Mouse (Mus musculus) CH12.LX (cell line): ENCODE results near the gene Gm10663. TPM values are rescaled to one million over a fixed set of nuclear protein-coding genes. Genes with fewer than 3 reads are reported as not detected.

Source experiments
- DNase-seq: peaks from one replicate; pipeline ENCODE4 v3.0.0-alpha.2; 2013; ENCODE audit errors: extremely low read depth
- H3K27ac ChIP-seq: 2 replicates; pipeline ENCODE4 v1.5.1; 2012; ENCODE audit warnings: low read depth, mild to moderate bottlenecking, control low read depth, moderate library complexity; ENCODE audit not compliant: insufficient read depth
- H3K27me3 ChIP-seq: replicated peaks from 2 replicates; pipeline ENCODE3; 2012; ENCODE audit warnings: inconsistent platforms
- H3K36me3 ChIP-seq, 2 experiments: replicated peaks in 1 of 2; 2 replicates each; pipeline versions ENCODE3 to v1.6.1; 2012; ENCODE audit warnings: inconsistent platforms in 1 of 2, low read length in 1 of 2, mild to moderate bottlenecking in 1 of 2, mixed read lengths in 1 of 2, moderate library complexity in 1 of 2; ENCODE audit not compliant: control insufficient read depth in 1 of 2, insufficient read depth in 1 of 2
- H3K4me1 ChIP-seq, 2 experiments: 2 replicates each; pipeline ENCODE4 v1.6.1; 2012; ENCODE audit warnings: inconsistent platforms in 1 of 2, moderate library complexity in 1 of 2; ENCODE audit not compliant: insufficient read depth in 2 of 2, control insufficient read depth in 1 of 2
- H3K4me2 ChIP-seq: 2 replicates; pipeline ENCODE4 v1.6.1; 2012; ENCODE audit warnings: low read depth, mild to moderate bottlenecking, control low read depth; ENCODE audit not compliant: poor library complexity, insufficient read depth, severe bottlenecking
- H3K4me3 ChIP-seq, 3 experiments: fragments of 150-350 bp in 1 of 3; sonication (generic) in 1 of 3; replicated peaks in 1 of 3; 2 replicates each; pipeline versions ENCODE3 to v1.5.1; 2011 to 2012; ENCODE audit warnings: low read depth in 2 of 3, low read length in 2 of 3, mild to moderate bottlenecking in 2 of 3, moderate library complexity in 2 of 3, control low read depth in 1 of 3, improper control_type of control experiment in 1 of 3, inconsistent platforms in 1 of 3, mixed read lengths in 1 of 3; ENCODE audit not compliant: poor library complexity in 1 of 3
- H3K79me2 ChIP-seq: replicated peaks from 2 replicates; pipeline ENCODE4 v1.6.1; 2012; ENCODE audit warnings: mild to moderate bottlenecking, moderate library complexity; ENCODE audit not compliant: control insufficient read depth, poor library complexity, insufficient read depth, severe bottlenecking; ENCODE audit errors: extremely low read depth
- H3K9ac ChIP-seq: 2 replicates; pipeline ENCODE4 v1.6.1; 2012; ENCODE audit warnings: low read depth, mild to moderate bottlenecking, control low read depth, moderate library complexity; ENCODE audit not compliant: insufficient read depth
- H3K9me3 ChIP-seq: replicated peaks from 2 replicates; pipeline ENCODE3; 2012; ENCODE audit warnings: low read length, inconsistent platforms, mixed read lengths
- CHD1 ChIP-seq: IDR thresholded peaks from 2 replicates; pipeline ENCODE4 v1.6.1; 2012; ENCODE audit warnings: low read depth, low read length, improper control_type of control experiment, inconsistent platforms
- CHD2 ChIP-seq: IDR thresholded peaks from 2 replicates; pipeline ENCODE4 v1.6.1; 2011; ENCODE audit warnings: low read length, improper control_type of control experiment
- ETS1 ChIP-seq: conservative IDR thresholded peaks from 2 replicates; pipeline ENCODE4 v1.6.1; 2012; ENCODE audit warnings: low read depth, mild to moderate bottlenecking, inconsistent platforms, low read length, improper control_type of control experiment, moderate library complexity
- GABPA ChIP-seq: IDR thresholded peaks from 2 replicates; pipeline ENCODE4 v1.6.1; 2012; ENCODE audit warnings: low read depth, low read length, improper control_type of control experiment, inconsistent platforms; ENCODE audit not compliant: insufficient replicate concordance
- HCFC1 ChIP-seq: IDR thresholded peaks from 2 replicates; pipeline ENCODE4 v1.6.1; 2012; ENCODE audit warnings: low read depth, mild to moderate bottlenecking, inconsistent platforms, low read length, improper control_type of control experiment
- IRF4 ChIP-seq: IDR thresholded peaks from 2 replicates; pipeline ENCODE4 v1.6.1; 2014; ENCODE audit warnings: low read depth, mild to moderate bottlenecking, inconsistent platforms, low read length, improper control_type of control experiment
- JUND ChIP-seq: conservative IDR thresholded peaks from 2 replicates; pipeline ENCODE4 v1.6.1; 2011; ENCODE audit warnings: low read depth, low read length, improper control_type of control experiment
- KAT2A ChIP-seq: IDR thresholded peaks from 2 replicates; pipeline ENCODE4 v1.6.1; 2012; ENCODE audit warnings: low read length, improper control_type of control experiment, inconsistent platforms; ENCODE audit not compliant: insufficient replicate concordance
- MAFK ChIP-seq: IDR thresholded peaks from 2 replicates; pipeline ENCODE4 v1.6.1; 2011; ENCODE audit warnings: low read length, improper control_type of control experiment; ENCODE audit not compliant: insufficient replicate concordance
- MAX ChIP-seq: IDR thresholded peaks from 2 replicates; pipeline ENCODE4 v1.6.1; 2011; ENCODE audit warnings: low read length, improper control_type of control experiment
- MYC ChIP-seq: IDR thresholded peaks from 2 replicates; pipeline ENCODE4 v1.6.1; 2011; ENCODE audit warnings: low read depth, mild to moderate bottlenecking, improper control_type of control experiment, low read length
- NRF1 ChIP-seq: IDR thresholded peaks from 2 replicates; pipeline ENCODE4 v1.6.1; 2014; ENCODE audit warnings: low read depth, mild to moderate bottlenecking, inconsistent platforms, low read length, improper control_type of control experiment, moderate library complexity
- PAX5 ChIP-seq: IDR thresholded peaks from 2 replicates; pipeline ENCODE4 v1.6.1; 2012; ENCODE audit warnings: low read length, inconsistent platforms, mixed read lengths
- RAD21 ChIP-seq: IDR thresholded peaks from 2 replicates; pipeline ENCODE4 v1.6.1; 2011; ENCODE audit warnings: low read depth, mild to moderate bottlenecking, low read length, improper control_type of control experiment, moderate library complexity
- SMC3 ChIP-seq: IDR thresholded peaks from 2 replicates; pipeline ENCODE4 v1.6.1; 2011; ENCODE audit warnings: low read depth, low read length, improper control_type of control experiment
- UBTF ChIP-seq: IDR thresholded peaks from 2 replicates; pipeline ENCODE4 v1.6.1; 2012; ENCODE audit warnings: low read depth, mild to moderate bottlenecking, inconsistent platforms, low read length, improper control_type of control experiment, moderate library complexity
- USF1 ChIP-seq: IDR thresholded peaks from 2 replicates; pipeline ENCODE4 v1.6.1; 2014; ENCODE audit warnings: low read depth, mild to moderate bottlenecking, inconsistent platforms, low read length, improper control_type of control experiment
- ZC3H11A ChIP-seq: IDR thresholded peaks from 2 replicates; pipeline ENCODE4 v1.6.1; 2012; ENCODE audit warnings: low read depth, mild to moderate bottlenecking, inconsistent platforms, low read length, improper control_type of control experiment
- ZNF384 ChIP-seq: IDR thresholded peaks from 2 replicates; pipeline ENCODE4 v1.6.1; 2012; ENCODE audit warnings: low read depth, low read length, improper control_type of control experiment, inconsistent platforms
- dilution Hi-C: fragments of 300-500 bp; cut with MboI; formaldehyde crosslinking; loops from 2 replicates; pipeline ENCODE4 v1.14.3; 2020; ENCODE audit warnings: low sequenced_read_pairs; ENCODE audit not compliant: extremely low pct_unique_long_range_greater_than_20kb, extremely low pct_ligation_motif_present
- in situ Hi-C: fragments of 300-500 bp; cut with MboI; formaldehyde crosslinking; loops from 3 replicates; pipeline ENCODE4 v1.14.3; 2019; ENCODE audit warnings: low sequenced_read_pairs, low pct_ligation_motif_present, low pct_unique_long_range_greater_than_20kb, mixed read lengths
- polyA plus RNA-seq: library from polyadenylated mRNA; unstranded; fragments of >175 nt; gene quantifications from 2 replicates; pipeline ENCODE4 v1.2.1, GENCODE M21; 2012; ENCODE audit warnings: low read depth; ENCODE audit not compliant: insufficient read length
- total RNA-seq, 2 experiments: library from RNA; depleted of rRNA; stranded (reverse); fragments of 300-350 nt in 1 of 2; fragments of >200 nt in 1 of 2; gene quantifications; 2 replicates each; pipeline ENCODE4 v1.2.3; 2012 to 2014

The Gm10663 gene
- total and polyA plus RNA-seq, 3 experiments = not detected

- H3K79me2 ChIP-seq = no peaks in the 10 kb centered on the region
- H3K36me3 ChIP-seq = no peaks in the 10 kb centered on the region
- no peak overlapping the region for H3K4me3 ChIP-seq
- H3K9me3 ChIP-seq = no peaks in the 10 kb centered on the region
- no peak overlapping the region for H3K9ac ChIP-seq
- in situ Hi-C loops (no loop called here), dilution Hi-C loops (no loop called here)
- no peak overlapping the region for H3K27ac ChIP-seq
- H3K27me3 ChIP-seq = no peaks in the 10 kb centered on the region
- H3K4me1 ChIP-seq = peaks cover 0 to 8% of the 10 kb centered on the region in 2 experiments; a peak in 1 of 4 replicates
- H3K4me2 ChIP-seq = no peak overlapping the region
- DNase-seq = no peak
- TF ChIP-seq KAT2A (no peak), GABPA (no peak), ETS1 (no peak), ZNF384 (no peak), PAX5 (no peak), RAD21 (no peak), NRF1 (no peak), MYC (no peak), IRF4 (no peak), USF1 (no peak), CHD2 (no peak), HCFC1 (no peak), SMC3 (no peak), JUND (no peak), MAX (no peak), MAFK (no peak)
These were observed 10.8 kb upstream of the Gm10663 start for GRCm38 (mm10) chr8:65064071-65064470.

GRCm38 (mm10) chr8:65065622-65066021 is 9.2 kb upstream of the Gm10663 start:
- peaks cover 0 to 8% of the 10 kb centered on the region in 2 experiments; a peak in 1 of 4 replicates for H3K4me1 ChIP-seq
- H3K27ac ChIP-seq = no peak overlapping the region
- no peak for DNase-seq
- no peaks in the 10 kb centered on the region for H3K36me3 ChIP-seq
- H3K4me2 ChIP-seq = no peak overlapping the region
- TF ChIP-seq CHD2 (no peak), ZC3H11A (no peak), MAX (no peak), UBTF (no peak), NRF1 (no peak), IRF4 (no peak), ETS1 (no peak), CHD1 (no peak), PAX5 (no peak), GABPA (no peak)
- dilution Hi-C loops (no loop called here), in situ Hi-C loops (no loop called here)
- H3K27me3 ChIP-seq = no peaks in the 10 kb centered on the region
- no peak overlapping the region for H3K4me3 ChIP-seq
- no peaks in the 10 kb centered on the region for H3K79me2 ChIP-seq
- H3K9ac ChIP-seq = no peak overlapping the region
- H3K9me3 ChIP-seq = no peaks in the 10 kb centered on the region
